Comparison of ENCODE assay signal across 8 mouse cellular contexts in the genomic region with DNA sequence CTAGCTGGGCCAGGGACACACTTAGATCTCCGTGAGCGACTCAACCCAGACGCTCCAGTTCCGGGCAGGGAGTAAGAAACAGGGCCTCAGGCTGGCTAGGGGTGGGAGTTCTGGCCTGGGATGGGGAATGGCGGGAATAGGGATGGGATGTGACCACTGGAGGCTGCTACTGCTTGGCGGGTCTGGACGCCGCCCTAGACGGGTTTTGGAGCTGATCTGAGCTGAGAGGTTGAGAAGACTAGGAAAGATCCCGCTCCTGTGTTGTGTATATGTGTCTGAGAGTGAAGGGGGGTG. TPM values are rescaled to one million over a fixed set of nuclear protein-coding genes. Genes with fewer than 3 reads are reported as not detected.
DNase-seq lines count a peak whose midpoint lies in the region; ATAC-seq and TF ChIP-seq lines count a peak whose summit lies in the region.

No protein-coding gene starts in this region.

- peak overlapping the region; percentile 79 for H3K4me3 ChIP-seq in heart, adult 2 months
- peak overlapping the region; percentile 69 for H3K4me3 ChIP-seq in bone marrow macrophage, adult 2 months (ENCODE audit: insufficient read depth, low read length)
- peak overlapping the region; percentile 52 for H3K4me3 ChIP-seq in hindbrain, embryonic 13.5 days
- peak overlapping the region; percentile 51 for H3K4me3 ChIP-seq in macrophage (ENCODE audit: inconsistent target)

- H3K4me1 ChIP-seq in heart, adult 2 months (ENCODE audit: control insufficient read depth, insufficient read depth, low read length), result peaks cover 29% of the 10 kb centered on the region
- peaks cover 49% of the 10 kb centered on the region for H3K4me1 ChIP-seq in bone marrow macrophage, adult 2 months (ENCODE audit: control insufficient read depth, insufficient read depth, low read length)
- H3K4me1 ChIP-seq in hindbrain, embryonic 13.5 days (replicated peaks), result peaks cover 35% of the 10 kb centered on the region

- no peak for TF ChIP-seq EP300 in heart, adult 2 months (IDR thresholded peaks at IDR 0.05; ENCODE audit: insufficient read depth, low read depth, low read length)

- no peaks in the 10 kb centered on the region for H3K27me3 ChIP-seq in heart, adult 2 months (ENCODE audit: control insufficient read depth, insufficient read depth, low read length)
- H3K27me3 ChIP-seq in hindbrain, embryonic 13.5 days, result peaks cover 56% of the 10 kb centered on the region

- H3K9me3 ChIP-seq in hindbrain, embryonic 13.5 days, result no peaks in the 10 kb centered on the region

- peak overlapping the region; percentile 86 for H3K4me2 ChIP-seq in hindbrain, embryonic 13.5 days

- TF ChIP-seq POLR2A in heart, adult 2 months (IDR thresholded peaks at IDR 0.05; ENCODE audit: insufficient read depth, low read depth, low read length), result no peak
- TF ChIP-seq POLR2A in bone marrow macrophage, adult 2 months (IDR thresholded peaks at IDR 0.05; ENCODE audit: borderline replicate concordance, low read depth, low read length), result no peak

- peak; percentile 38 to 66 for DNase-seq in heart, adult 2 months
- DNase-seq in heart, postnatal 36 days, result no peak
- no peak for DNase-seq in thymus, postnatal 36 days
- DNase-seq in left cerebral cortex, postnatal 4 days, result no peak
- DNase-seq in ovary, postnatal 14 days (ENCODE audit: low spot score), result no peak

- peak overlapping the region; percentile 96 for H3K27ac ChIP-seq in heart, adult 2 months
- no peak overlapping the region for H3K27ac ChIP-seq in bone marrow macrophage, adult 2 months (ENCODE audit: insufficient read depth, low read depth, low read length)
- peak overlapping the region; percentile 48; the same call in 1 of the 2 replicates for H3K27ac ChIP-seq in hindbrain, embryonic 13.5 days
- H3K27ac ChIP-seq in macrophage, result no peak overlapping the region

- H3K79me2 ChIP-seq in heart, adult 2 months (replicated peaks; ENCODE audit: control insufficient read depth, insufficient read depth, low read length), result no peaks in the 10 kb centered on the region
- no peaks in the 10 kb centered on the region for H3K79me2 ChIP-seq in macrophage (ENCODE audit: inconsistent target)

- intact Hi-C loops in heart, adult 2 months (cut with DNase I), result loop anchor here (1.0 to 5.0 kb wide), 2 partner anchors 178 to 266 kb away; no protein-coding TSS in a partner anchor
- intact Hi-C loops in heart, postnatal 36 days (cut with DNase I), result loop anchor here (1.0 to 2.0 kb wide), 3 partner anchors 8 to 270 kb away; partner anchors contain the start of genes Fam19a3 and Ppm1j
- intact Hi-C loops in left cerebral cortex, postnatal 4 days (cut with DNase I), result no loop called here

- peak overlapping the region; percentile 80 for H3K9ac ChIP-seq in heart, adult 2 months (ENCODE audit: low read depth, low read length)
- H3K9ac ChIP-seq in hindbrain, embryonic 13.5 days, result peak overlapping the region; percentile 76

- TF ChIP-seq CTCF in heart, adult 2 months (IDR thresholded peaks at IDR 0.05), result no peak
- no peak for TF ChIP-seq CTCF in bone marrow macrophage, adult 2 months (IDR thresholded peaks at IDR 0.05; ENCODE audit: low read depth, low read length)

- peak; percentile 0; the same call in 1 of the 2 replicates for ATAC-seq in hindbrain, embryonic 13.5 days (ENCODE audit: low FRiP score)

- H3K36me3 ChIP-seq in heart, adult 2 months (ENCODE audit: control insufficient read depth, insufficient read depth, low read length), result peaks cover 12% of the 10 kb centered on the region
- H3K36me3 ChIP-seq in hindbrain, embryonic 13.5 days, result peaks cover 3% of the 10 kb centered on the region; the same call in 1 of the 2 replicates
- no peaks in the 10 kb centered on the region; the same call in 1 of the 2 replicates for H3K36me3 ChIP-seq in macrophage (ENCODE audit: inconsistent target)

- WGBS in heart, adult 2 months, result 5% methylated on average over 10 of the region's 10 CpGs
- 5% methylated on average over 10 of the region's 10 CpGs for WGBS in hindbrain, embryonic 13.5 days
- WGBS in macrophage (ENCODE audit: missing documents), result 46% methylated on average over 10 of the region's 10 CpGs

RNA-seq across cellular contexts. Expression of gene Rhoc, which starts 1.1 kb away (rescaled TPM):
- 10 to 100 TPM; 83.8 to 89.9 TPM for total RNA-seq in heart, adult 2 months (2021)
- polyA plus RNA-seq in heart, adult 2 months (2012; rRNA removed), result 85.3 and 101 TPM in 2 replicates
- total RNA-seq in heart, postnatal 36 days (2021), result 100 to 1,000 TPM in 1 of 2 experiments, 10 to 100 TPM in 1; 93.1 to 100 TPM
- polyA plus RNA-seq in bone marrow macrophage, adult 2 months (2012; ENCODE audit: insufficient read depth, insufficient read length, missing spikeins), result 32.9 and 38.4 TPM in 2 replicates
- polyA plus RNA-seq in hindbrain, embryonic 13.5 days (2015; fragmentation: Nextera tagmentation; extraction: Ambion mirVana), result 55.4 and 61.7 TPM in 2 replicates
- total RNA-seq in macrophage (2018; cell fraction: chromatin; rRNA removed), result 10 to 100 TPM in 16 of 26 experiments, 1 to 10 TPM in 10; 1.5 to 65.1 (median 14.0) TPM
- total RNA-seq in macrophage (2018; cell fraction: cytosol; rRNA removed), result 100 to 1,000 TPM in 3 of 26 experiments, 10 to 100 TPM in 23; 30.2 to 124 (median 59.7) TPM
- 10 to 100 TPM in 25 of 26 experiments, 1 to 10 TPM in 1; 9.5 to 73.8 (median 23.2) TPM for total RNA-seq in macrophage (2018; cell fraction: nucleus; rRNA removed)
- 52.1 to 126 TPM (median 83.9 TPM) in 3 replicates for polyA plus RNA-seq in macrophage (2018)
- total RNA-seq in left cerebral cortex, postnatal 4 days (2021), result 10 to 100 TPM; 42.1 to 43.3 TPM

RNA-seq across cellular contexts. Expression of gene Fam19a3, which starts 7.6 kb away (rescaled TPM):
- total RNA-seq in heart, adult 2 months (2021), result 1 to 10 TPM; 1.2 to 1.4 TPM
- polyA plus RNA-seq in heart, adult 2 months (2012; rRNA removed), result 2.4 and 3.4 TPM in 2 replicates
- total RNA-seq in heart, postnatal 36 days (2021), result 1 to 10 TPM; 2.2 to 2.4 TPM
- 0.21 TPM in 1 of 2 replicates, not detected in the other for polyA plus RNA-seq in bone marrow macrophage, adult 2 months (2012; ENCODE audit: insufficient read depth, insufficient read length, missing spikeins)
- polyA plus RNA-seq in hindbrain, embryonic 13.5 days (2015; fragmentation: Nextera tagmentation; extraction: Ambion mirVana), result 0.04 and 0.06 TPM in 2 replicates
- under 1 TPM in 4 of 26 experiments, not detected in 22; 0.13 to 0.37 (median 0.19) TPM for total RNA-seq in macrophage (2018; cell fraction: chromatin; rRNA removed)
- total RNA-seq in macrophage (2018; cell fraction: cytosol; rRNA removed), result under 1 TPM in 11 of 26 experiments, not detected in 15; under 0.01 to 0.30 (median 0.04) TPM
- total RNA-seq in macrophage (2018; cell fraction: nucleus; rRNA removed), result under 1 TPM in 3 of 26 experiments, not detected in 23; 0.11 to 0.25 (median 0.24) TPM
- not detected in 3 replicates for polyA plus RNA-seq in macrophage (2018)
- total RNA-seq in left cerebral cortex, postnatal 4 days (2021), result under 1 TPM in 1 of 2 experiments, not detected in 1; 0.14 TPM

RNA-seq across cellular contexts. Expression of gene Ppm1j, which starts 8.4 kb away (rescaled TPM):
- 10 to 100 TPM; 17.5 to 20.1 TPM for total RNA-seq in heart, adult 2 months (2021)
- 42.4 and 47.6 TPM in 2 replicates for polyA plus RNA-seq in heart, adult 2 months (2012; rRNA removed)
- 10 to 100 TPM; 24.0 to 26.2 TPM for total RNA-seq in heart, postnatal 36 days (2021)
- polyA plus RNA-seq in bone marrow macrophage, adult 2 months (2012; ENCODE audit: insufficient read depth, insufficient read length, missing spikeins), result 0.47 and 1.3 TPM in 2 replicates
- 0.57 and 0.92 TPM in 2 replicates for polyA plus RNA-seq in hindbrain, embryonic 13.5 days (2015; fragmentation: Nextera tagmentation; extraction: Ambion mirVana)
- total RNA-seq in macrophage (2018; cell fraction: chromatin; rRNA removed), result 1 to 10 TPM in 1 of 26 experiments, under 1 TPM in 3, not detected in 22; 0.36 to 1.6 (median 0.49) TPM
- under 1 TPM in 13 of 26 experiments, not detected in 13; 0.08 to 0.41 (median 0.10) TPM for total RNA-seq in macrophage (2018; cell fraction: cytosol; rRNA removed)
- total RNA-seq in macrophage (2018; cell fraction: nucleus; rRNA removed), result 1 to 10 TPM in 2 of 26 experiments, under 1 TPM in 1, not detected in 23; 0.54 to 1.2 (median 1.1) TPM
- 0.10 to 0.56 TPM (median 0.13 TPM) in 3 replicates for polyA plus RNA-seq in macrophage (2018)
- 1 to 10 TPM; 1.0 to 2.2 TPM for total RNA-seq in left cerebral cortex, postnatal 4 days (2021)

RNA-seq across cellular contexts. Expression of gene Mov10, which starts 29.1 kb away (rescaled TPM):
- total RNA-seq in heart, adult 2 months (2021), result 1 to 10 TPM; 4.6 to 5.9 TPM
- polyA plus RNA-seq in heart, adult 2 months (2012; rRNA removed), result 5.7 and 7.4 TPM in 2 replicates
- 1 to 10 TPM; 4.8 to 8.0 TPM for total RNA-seq in heart, postnatal 36 days (2021)
- 23.4 and 25.1 TPM in 2 replicates for polyA plus RNA-seq in bone marrow macrophage, adult 2 months (2012; ENCODE audit: insufficient read depth, insufficient read length, missing spikeins)
- 10.2 and 14.5 TPM in 2 replicates for polyA plus RNA-seq in hindbrain, embryonic 13.5 days (2015; fragmentation: Nextera tagmentation; extraction: Ambion mirVana)
- total RNA-seq in macrophage (2018; cell fraction: chromatin; rRNA removed), result 100 to 1,000 TPM in 9 of 26 experiments, 10 to 100 TPM in 17; 16.7 to 237 (median 59.2) TPM
- 100 to 1,000 TPM in 12 of 26 experiments, 10 to 100 TPM in 14; 23.8 to 177 (median 62.2) TPM for total RNA-seq in macrophage (2018; cell fraction: cytosol; rRNA removed)
- total RNA-seq in macrophage (2018; cell fraction: nucleus; rRNA removed), result 100 to 1,000 TPM in 12 of 26 experiments, 10 to 100 TPM in 14; 23.7 to 199 (median 83.9) TPM
- 24.0 to 42.1 TPM (median 27.2 TPM) in 3 replicates for polyA plus RNA-seq in macrophage (2018)
- 10 to 100 TPM in 1 of 2 experiments, 1 to 10 TPM in 1; 9.2 to 11.0 TPM for total RNA-seq in left cerebral cortex, postnatal 4 days (2021)

Comparison
In these comparisons a context has a peak if more than half of its experiments do, and no peak if none do; other contexts are left out.
1. DNase-seq: peak in heart, adult 2 months (2 of 2); none in heart, postnatal 36 days (0 of 2), thymus, postnatal 36 days (0 of 2), left cerebral cortex, postnatal 4 days (single experiment) and ovary, postnatal 14 days (single experiment).
2. H3K27ac ChIP-seq: peak in heart, adult 2 months (single experiment) and hindbrain, embryonic 13.5 days (single experiment); none in bone marrow macrophage, adult 2 months (single experiment) and macrophage (single experiment).
3. RNA of gene Ppm1j, which starts 8.4 kb away (polyA plus RNA-seq): 42.4 to 47.6 TPM in heart, adult 2 months; 0.47 to 1.3 TPM in bone marrow macrophage, adult 2 months, 0.57 to 0.92 TPM in hindbrain, embryonic 13.5 days and 0.10 to 0.56 TPM in macrophage; every median in the first group is over 10 times any median in the second.
4. Peak in every context shown above with its lines, with median percentiles within 50 percentile points of each other: H3K4me3 ChIP-seq.